Mouse (Mus musculus): ENCODE results near the gene Rplp0. TPM values are rescaled to one million over a fixed set of nuclear protein-coding genes. Genes with fewer than 3 reads are reported as not detected.
"Not testable (repeated sequence)": the region's sequence is repeated elsewhere in the genome, so short reads cannot be mapped to it uniquely, and the experiment has no call there.

Gene Rplp0
- polyA plus RNA-seq (2017; shearing (Covaris generic)): 1,000 to 10,000 TPM; 4,123 to 4,128 TPM

- peak; percentile 99 for ATAC-seq
Observed at GRCm38 (mm10) chr5:115559237-115560101, at the start of gene Rplp0. TSS of gene Rplp0 (plus strand) at chr5:115559467.

- ATAC-seq: no peak
Observed at GRCm38 (mm10) chr5:115509790-115510689, 49.2 kb upstream of the Rplp0 start.

- no peak for ATAC-seq
Observed at GRCm38 (mm10) chr5:115512375-115512774, 46.9 kb upstream of the Rplp0 start.

- ATAC-seq: no peak
Observed at GRCm38 (mm10) chr5:115513246-115513645, 46.0 kb upstream of the Rplp0 start.

GRCm38 (mm10) chr5:115513721-115514120, 45.5 kb upstream of the Rplp0 start:
- no peak for ATAC-seq

- ATAC-seq: no peak
Observed at GRCm38 (mm10) chr5:115514346-115514745, 44.9 kb upstream of the Rplp0 start.

GRCm38 (mm10) chr5:115514896-115515587, 44.2 kb upstream of the Rplp0 start:
- no peak for ATAC-seq

GRCm38 (mm10) chr5:115516081-115516907, 43.0 kb upstream of the Rplp0 start:
- peak; percentile 86 for ATAC-seq

GRCm38 (mm10) chr5:115516908-115517307, 42.4 kb upstream of the Rplp0 start:
- no peak for ATAC-seq

- ATAC-seq: peak; percentile 8
Observed at GRCm38 (mm10) chr5:115517501-115517900, 41.8 kb upstream of the Rplp0 start.

- ATAC-seq: not testable (repeated sequence)
Observed at GRCm38 (mm10) chr5:115518214-115518613, 41.1 kb upstream of the Rplp0 start.

GRCm38 (mm10) chr5:115520325-115520869, 38.9 kb upstream of the Rplp0 start:
- no peak for ATAC-seq

GRCm38 (mm10) chr5:115521553-115522461, 37.5 kb upstream of the Rplp0 start:
- ATAC-seq: peak; percentile 92

- no peak for ATAC-seq
Observed at GRCm38 (mm10) chr5:115522531-115522930, 36.7 kb upstream of the Rplp0 start.

- ATAC-seq: no peak
Observed at GRCm38 (mm10) chr5:115522981-115523499, 36.2 kb upstream of the Rplp0 start.

GRCm38 (mm10) chr5:115523971-115524370, 35.3 kb upstream of the Rplp0 start:
- ATAC-seq: no peak

GRCm38 (mm10) chr5:115524471-115524870, 34.8 kb upstream of the Rplp0 start:
- no peak for ATAC-seq

- ATAC-seq: no peak
Observed at GRCm38 (mm10) chr5:115525416-115525815, 33.9 kb upstream of the Rplp0 start.

- no peak for ATAC-seq
Observed at GRCm38 (mm10) chr5:115525943-115526342, 33.3 kb upstream of the Rplp0 start.
